Mouse (Mus musculus) hindbrain, embryonic 10.5 days (tissue): ENCODE data around the gene Klk1b11. TPM values are rescaled to one million over a fixed set of nuclear protein-coding genes. Genes with fewer than 3 reads are reported as not detected.

ENCODE experiments used
- polyA plus RNA-seq: library from polyadenylated mRNA; unstranded; fragments of >200 nt; fragmentation: Nextera tagmentation; extraction: Ambion mirVana; gene quantifications from 2 replicates; pipeline ENCODE4 v1.2.1, GENCODE M21; 2016

The Klk1b11 gene
- polyA plus RNA-seq, 1 experiment from 2014 or later, result not detected

Other genes starting within 250 kb of the Klk1b11 start
- not detected in 2 replicates for gene Klk12, start 227.0 kb upstream of the Klk1b11 start, polyA plus RNA-seq
- not detected in 2 replicates for gene Klk11, start 221.3 kb upstream of the Klk1b11 start, polyA plus RNA-seq
- 0.55 and 0.77 TPM in 2 replicates for gene Klk10, start 214.8 kb upstream of the Klk1b11 start, polyA plus RNA-seq
- 0.13 TPM in 1 of 2 replicates, not detected in the other for gene Klk9, start 204.0 kb upstream of the Klk1b11 start, polyA plus RNA-seq
- gene Klk8, start 198.3 kb upstream of the Klk1b11 start, polyA plus RNA-seq, result 12.1 and 13.2 TPM in 2 replicates
- 0.11 TPM in 1 of 2 replicates, not detected in the other for gene Klk7, start 184.6 kb upstream of the Klk1b11 start, polyA plus RNA-seq
- not detected in 2 replicates for gene Klk6, start 171.4 kb upstream of the Klk1b11 start, polyA plus RNA-seq
- gene Klk5, start 153.9 kb upstream of the Klk1b11 start, polyA plus RNA-seq, result 0.12 TPM in 1 of 2 replicates, not detected in the other
- 0.41 TPM in 1 of 2 replicates, not detected in the other for gene Klk4, start 114.7 kb upstream of the Klk1b11 start, polyA plus RNA-seq
- not detected in 2 replicates for gene Klk15, start 62.1 kb upstream of the Klk1b11 start, polyA plus RNA-seq
- gene Klk1b8, start 45.2 kb upstream of the Klk1b11 start, polyA plus RNA-seq, result not detected in 2 replicates
- not detected in 2 replicates for gene Klk1b1, start 29.1 kb upstream of the Klk1b11 start, polyA plus RNA-seq
- not detected in 2 replicates for gene Klk1b9, start 19.8 kb upstream of the Klk1b11 start, polyA plus RNA-seq
- gene Klk1b26, start 16.3 kb downstream of the Klk1b11 start, polyA plus RNA-seq, result not detected in 2 replicates
- gene Klk1b27, start 56.4 kb downstream of the Klk1b11 start, polyA plus RNA-seq, result not detected in 2 replicates
- gene Klk1b21, start 106.5 kb downstream of the Klk1b11 start, polyA plus RNA-seq, result not detected in 2 replicates
- gene Klk1b22, start 116.8 kb downstream of the Klk1b11 start, polyA plus RNA-seq, result not detected in 2 replicates
- gene Klk1b16, start 140.9 kb downstream of the Klk1b11 start, polyA plus RNA-seq, result not detected in 2 replicates
- not detected in 2 replicates for gene Klk1b24, start 192.4 kb downstream of the Klk1b11 start, polyA plus RNA-seq
- not detected in 2 replicates for gene Klk1b3, start 202.3 kb downstream of the Klk1b11 start, polyA plus RNA-seq
- gene Klk1b4, start 211.6 kb downstream of the Klk1b11 start, polyA plus RNA-seq, result not detected in 2 replicates
- not detected in 2 replicates for gene Klk1b5, start 220.1 kb downstream of the Klk1b11 start, polyA plus RNA-seq
- not detected in 2 replicates for gene Klk1, start 229.5 kb downstream of the Klk1b11 start, polyA plus RNA-seq
- gene Gm36864, start 240.3 kb downstream of the Klk1b11 start, polyA plus RNA-seq, result 0.10 TPM in 1 of 2 replicates, not detected in the other